Mouse (Mus musculus) cortical plate, adult 2 months (tissue): ENCODE measurements around the gene Mettl24.

ENCODE experiments used
- CTCF ChIP-seq: fragments of 200-500 bp; IDR thresholded peaks from 2 replicates; pipeline ENCODE4 v1.5.1; 2011; ENCODE audit warnings: mild to moderate bottlenecking, control low read depth, low read length; ENCODE audit not compliant: insufficient read depth; ENCODE audit errors: extremely low read depth
- POLR2A ChIP-seq: fragments of 200-500 bp; IDR thresholded peaks from 2 replicates; pipeline ENCODE4 v1.6.1; 2011; ENCODE audit warnings: mild to moderate bottlenecking, low read length, control low read depth; ENCODE audit not compliant: insufficient read depth; ENCODE audit errors: extremely low read depth

DNA sequence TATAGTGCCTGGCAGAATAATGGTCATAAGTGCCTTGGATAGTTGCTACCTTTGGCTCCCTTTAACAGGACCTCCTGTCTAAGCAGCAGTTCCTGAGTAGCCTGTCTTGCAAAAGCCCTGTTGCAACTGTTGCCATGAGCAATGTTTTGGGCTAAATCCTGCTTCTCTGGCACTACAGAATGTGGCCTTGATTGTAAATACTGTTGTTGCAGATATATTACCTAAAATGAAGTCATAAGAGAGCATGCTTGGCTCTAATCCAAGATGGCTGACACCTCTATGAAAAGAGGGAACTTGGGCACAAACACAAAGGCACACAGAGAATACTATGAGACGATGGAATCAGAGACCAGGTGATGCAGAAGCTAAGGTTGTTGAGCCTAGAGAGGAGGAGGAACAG lies 122.1 kb downstream of the Mettl24 start:
- no peak for TF ChIP-seq CTCF
- no peak for TF ChIP-seq POLR2A
